Mouse (Mus musculus): ENCODE measurements at regions not wholly inside any gene's neighbourhood (a gene's known extent, or its start where the extent isn't known, plus 50 kb on each side); places are given as distances from the start of the nearest gene placed in this dataset.

DNA sequence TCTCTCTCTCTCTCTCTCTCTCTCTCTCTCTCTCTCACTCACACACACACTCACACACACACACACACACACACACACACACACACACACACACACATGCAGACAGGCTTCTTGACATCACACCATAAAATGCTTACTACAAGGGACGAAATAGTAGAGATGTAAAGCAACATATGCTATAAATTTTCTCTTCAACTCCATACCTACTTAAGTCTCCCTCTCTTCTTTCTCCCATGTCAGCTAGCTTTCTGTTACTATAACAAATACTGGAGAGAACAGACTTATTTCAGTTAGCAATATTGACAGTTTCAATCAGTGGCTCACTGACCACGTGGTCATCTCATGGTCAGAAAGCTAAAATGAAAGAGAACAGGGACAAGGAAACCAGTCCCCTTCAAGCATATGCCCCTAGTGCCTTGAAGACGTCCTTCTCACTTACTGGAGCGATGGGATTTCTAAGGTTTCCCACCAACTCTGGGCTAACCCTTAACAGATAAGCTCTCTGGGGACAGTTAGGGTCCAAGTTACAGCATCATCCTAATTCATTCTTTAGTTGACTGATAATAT is 199.7 kb upstream of the Tet2 start:
- WGBS = 77% methylated on average over 4 of the region's 4 CpGs
- TF ChIP-seq CTCF (IDR thresholded peaks at IDR 0.05; ENCODE audit: borderline replicate concordance, insufficient read depth, low read depth, low read length) (no peak), POLR2A (IDR thresholded peaks at IDR 0.05; ENCODE audit: borderline replicate concordance, insufficient read depth, low read length) (no peak)
- Histone ChIP-seq H3K27me3 (ENCODE audit: control insufficient read depth, insufficient read depth, low read length) (no peaks in the 10 kb centered on the region), H3K4me3 (replicated peaks; ENCODE audit: insufficient read depth, low read depth, low read length) (no peak overlapping the region), H3K4me1 (ENCODE audit: control insufficient read depth, insufficient read depth, low read length) (no peaks in the 10 kb centered on the region), H3K27ac (ENCODE audit: insufficient read depth, low read length) (no peak overlapping the region)
- DNase-seq = no peak

- TF ChIP-seq POLR2A (IDR thresholded peaks at IDR 0.05; ENCODE audit: borderline replicate concordance, insufficient read depth, low read length) = no peak
- TF ChIP-seq CTCF (IDR thresholded peaks at IDR 0.05; ENCODE audit: borderline replicate concordance, insufficient read depth, low read depth, low read length) = no peak
- WGBS = 94% methylated on average over 10 of the region's 10 CpGs
These were observed 204.1 kb upstream of the Tet2 start for GRCm38 (mm10) chr3:133748756-133749737.

DNA sequence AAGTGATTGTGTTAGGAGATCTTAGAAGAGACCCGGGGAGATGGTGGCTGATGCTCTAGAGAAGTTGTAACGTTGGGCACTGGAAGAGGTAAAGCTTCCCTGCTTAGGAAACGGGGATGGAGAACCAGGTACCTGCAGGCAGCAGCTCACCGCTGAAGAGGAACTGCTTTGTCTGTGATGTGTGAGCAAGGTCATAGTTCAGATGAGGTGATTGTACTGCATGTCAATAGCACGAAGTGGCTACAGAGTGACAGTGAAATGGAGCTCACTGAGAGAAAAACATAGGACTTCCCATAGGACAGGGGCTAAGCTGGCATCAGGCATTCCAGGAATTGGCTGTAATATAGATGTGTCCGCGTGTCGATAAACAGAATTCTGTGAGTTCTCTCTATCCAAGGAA is 205.1 kb upstream of the Tet2 start:
- no peak overlapping the region for H3K27ac ChIP-seq (ENCODE audit: insufficient read depth, low read length)
- no peak overlapping the region for H3K4me3 ChIP-seq (replicated peaks; ENCODE audit: insufficient read depth, low read depth, low read length)
- no peak for TF ChIP-seq CTCF (IDR thresholded peaks at IDR 0.05; ENCODE audit: borderline replicate concordance, insufficient read depth, low read depth, low read length)
- no peak for TF ChIP-seq POLR2A (IDR thresholded peaks at IDR 0.05; ENCODE audit: borderline replicate concordance, insufficient read depth, low read length)
- 85% methylated on average over 8 of the region's 8 CpGs for WGBS
- DNase-seq = no peak
- H3K4me1 ChIP-seq (ENCODE audit: control insufficient read depth, insufficient read depth, low read length) = 0 out of 2 replicates have a peak, but pooled peaks cover 5% of the 10 kb centered on the region
- H3K27me3 ChIP-seq (ENCODE audit: control insufficient read depth, insufficient read depth, low read length) = no peaks in the 10 kb centered on the region

More at GRCm38 (mm10) chr3:133748756-133749737, 204.1 kb upstream of the Tet2 start:
- no peak for DNase-seq
- no peak overlapping the region for H3K27ac ChIP-seq (ENCODE audit: insufficient read depth, low read length)
- H3K27me3 ChIP-seq (ENCODE audit: control insufficient read depth, insufficient read depth, low read length) = no peaks in the 10 kb centered on the region
- 0 out of 2 replicates have a peak, but pooled peaks cover under 1% of the 10 kb centered on the region for H3K4me1 ChIP-seq (ENCODE audit: control insufficient read depth, insufficient read depth, low read length)
- H3K4me3 ChIP-seq (replicated peaks; ENCODE audit: insufficient read depth, low read depth, low read length) = no peak overlapping the region

GRCm38 (mm10) chr3:133750606-133751005 is 205.7 kb upstream of the Tet2 start:
- WGBS = 92% methylated on average over 3 of the region's 3 CpGs

DNA sequence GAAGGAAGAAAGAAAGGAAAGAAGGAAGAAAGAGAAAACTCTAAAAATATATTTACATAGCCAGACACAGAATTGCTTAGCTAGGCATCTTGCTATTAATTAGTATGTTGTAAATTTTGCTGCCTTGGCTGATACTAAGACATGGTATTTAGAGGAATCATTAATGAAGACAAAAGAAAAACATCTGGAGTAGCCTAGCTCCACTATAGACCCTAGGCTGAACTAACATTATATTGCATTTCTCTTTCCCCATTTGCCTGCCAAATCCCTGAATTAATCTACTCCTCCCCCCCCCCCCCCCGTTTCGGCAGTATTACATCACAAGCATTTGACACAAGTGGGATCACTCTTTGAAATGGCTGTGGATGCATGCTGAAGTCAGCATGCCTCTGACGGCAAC is 206.1 kb upstream of the Tet2 start:
- peaks cover 8% of the 10 kb centered on the region; the same call in 1 of the 2 replicates for H3K4me1 ChIP-seq (ENCODE audit: control insufficient read depth, insufficient read depth, low read length)
- H3K27me3 ChIP-seq (ENCODE audit: control insufficient read depth, insufficient read depth, low read length) = no peaks in the 10 kb centered on the region
- no peak overlapping the region for H3K4me3 ChIP-seq (replicated peaks; ENCODE audit: insufficient read depth, low read depth, low read length)
- WGBS = 45% methylated on average over 3 of the region's 3 CpGs
- TF ChIP-seq POLR2A (IDR thresholded peaks at IDR 0.05; ENCODE audit: borderline replicate concordance, insufficient read depth, low read length) = no peak
- TF ChIP-seq CTCF (IDR thresholded peaks at IDR 0.05; ENCODE audit: borderline replicate concordance, insufficient read depth, low read depth, low read length) = no peak
- H3K27ac ChIP-seq (ENCODE audit: insufficient read depth, low read length) = no peak overlapping the region
- no peak for DNase-seq

More at GRCm38 (mm10) chr3:133750606-133751005, 205.7 kb upstream of the Tet2 start:
- H3K4me3 ChIP-seq (replicated peaks; ENCODE audit: insufficient read depth, low read depth, low read length) = no peak overlapping the region
- H3K27me3 ChIP-seq (ENCODE audit: control insufficient read depth, insufficient read depth, low read length) = no peaks in the 10 kb centered on the region
- no peak for DNase-seq
- TF ChIP-seq POLR2A (IDR thresholded peaks at IDR 0.05; ENCODE audit: borderline replicate concordance, insufficient read depth, low read length) (no peak), CTCF (IDR thresholded peaks at IDR 0.05; ENCODE audit: borderline replicate concordance, insufficient read depth, low read depth, low read length) (no peak)
- no peak overlapping the region for H3K27ac ChIP-seq (ENCODE audit: insufficient read depth, low read length)
- peaks cover 5% of the 10 kb centered on the region; the same call in 1 of the 2 replicates for H3K4me1 ChIP-seq (ENCODE audit: control insufficient read depth, insufficient read depth, low read length)

GRCm38 (mm10) chr3:133751565-133751964 is 206.6 kb upstream of the Tet2 start:
- Histone ChIP-seq H3K27me3 (ENCODE audit: control insufficient read depth, insufficient read depth, low read length) (no peaks in the 10 kb centered on the region), H3K27ac (ENCODE audit: insufficient read depth, low read length) (no peak overlapping the region), H3K4me1 (ENCODE audit: control insufficient read depth, insufficient read depth, low read length) (peaks cover 8% of the 10 kb centered on the region; the same call in 1 of the 2 replicates), H3K4me3 (replicated peaks; ENCODE audit: insufficient read depth, low read depth, low read length) (no peak overlapping the region)
- TF ChIP-seq POLR2A (IDR thresholded peaks at IDR 0.05; ENCODE audit: borderline replicate concordance, insufficient read depth, low read length) = no peak
- TF ChIP-seq CTCF (IDR thresholded peaks at IDR 0.05; ENCODE audit: borderline replicate concordance, insufficient read depth, low read depth, low read length) = no peak
- DNase-seq = no peak
- WGBS = 75% methylated on average over 4 of the region's 4 CpGs

DNA sequence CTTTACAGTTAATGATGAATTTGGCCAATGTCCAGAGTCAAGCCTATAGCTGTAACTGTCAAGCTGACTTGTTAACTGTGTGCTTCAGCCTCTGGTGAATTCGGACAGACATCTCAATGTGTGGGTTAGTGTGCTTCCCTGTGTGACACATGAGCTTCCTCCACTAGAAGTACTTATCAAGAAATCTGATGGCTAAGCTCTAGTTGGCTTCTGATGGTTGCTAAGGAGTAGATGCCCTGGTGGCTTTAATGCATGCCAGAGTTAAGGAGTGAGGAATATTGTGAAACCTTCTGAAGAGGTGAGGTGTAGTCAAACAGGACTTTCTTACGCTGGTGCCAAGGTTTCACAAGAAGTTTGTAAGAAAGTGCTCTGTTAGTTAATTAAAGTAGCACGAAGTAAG is 208.1 kb upstream of the Tet2 start:
- no peaks in the 10 kb centered on the region; the same call in 1 of the 2 replicates for H3K27me3 ChIP-seq (ENCODE audit: control insufficient read depth, insufficient read depth, low read length)
- no peak overlapping the region for H3K4me3 ChIP-seq (replicated peaks; ENCODE audit: insufficient read depth, low read depth, low read length)
- WGBS = 82% methylated on average over 3 of the region's 3 CpGs
- H3K27ac ChIP-seq (ENCODE audit: insufficient read depth, low read length) = no peak overlapping the region
- TF ChIP-seq POLR2A (IDR thresholded peaks at IDR 0.05; ENCODE audit: borderline replicate concordance, insufficient read depth, low read length) (no peak), CTCF (IDR thresholded peaks at IDR 0.05; ENCODE audit: borderline replicate concordance, insufficient read depth, low read depth, low read length) (no peak)
- peaks cover 8% of the 10 kb centered on the region; the same call in 1 of the 2 replicates for H3K4me1 ChIP-seq (ENCODE audit: control insufficient read depth, insufficient read depth, low read length)
- DNase-seq = no peak
